Mouse (Mus musculus) liver, embryonic 14.5 days (tissue): Measurements from ENCODE around the gene Slc30a9.

Experiments used
- CTCF ChIP-seq: IDR thresholded peaks from 2 replicates; pipeline ENCODE4 v1.5.1; 2016; ENCODE audit warnings: antibody characterized with exemption, low read depth, control low read depth
- EP300 ChIP-seq: IDR thresholded peaks from 2 replicates; pipeline ENCODE4 v1.6.1; 2016; ENCODE audit warnings: antibody characterized with exemption, low read depth

DNA sequence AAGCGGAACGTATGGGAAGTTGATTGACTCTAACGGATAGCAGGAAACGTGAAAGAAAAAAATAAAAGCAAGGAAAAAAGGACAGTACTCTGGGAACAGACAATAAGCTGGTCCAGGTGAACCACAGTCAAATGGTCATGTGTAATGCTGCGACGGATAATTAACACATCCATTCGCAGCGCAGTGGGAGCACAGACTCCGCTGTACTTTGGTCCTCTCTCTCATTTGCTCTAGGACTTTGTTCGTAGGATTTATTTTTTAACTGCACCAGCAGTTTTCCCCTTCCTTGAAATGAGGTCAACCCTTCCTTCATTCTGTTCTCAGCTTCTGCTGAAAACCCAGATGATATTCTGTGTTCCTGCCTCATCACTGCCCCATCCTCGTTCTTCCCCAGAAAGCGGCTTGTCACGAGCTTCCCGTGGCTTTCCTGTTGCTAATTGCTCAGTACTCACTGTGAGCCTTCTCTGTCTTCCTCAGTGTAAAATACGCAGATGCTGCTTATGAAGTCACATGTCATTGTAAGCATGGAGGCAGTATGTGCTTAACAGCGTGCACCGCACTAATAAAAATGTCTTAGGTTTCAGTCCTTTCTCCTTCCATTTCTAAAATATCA lies 15.0 kb downstream of the Slc30a9 start:
- TF ChIP-seq CTCF (no peak), EP300 (no peak)
